Mouse (Mus musculus) heart, embryonic 16.5 days (tissue): ENCODE data around the gene Dll1. TPM values are rescaled to one million over a fixed set of nuclear protein-coding genes. Genes with fewer than 3 reads are reported as not detected.
A peak's percentile ranks its signal among the peaks of the same experiment; 100 is the strongest.

ENCODE experiments used
- ATAC-seq: fragments of 200-750 bp; cut with Nextera tagmentation; replicated peaks from 2 replicates; pipeline ENCODE4 v1.8.0; 2017; ENCODE audit warnings: moderate number of reproducible peaks; ENCODE audit not compliant: insufficient read depth, low FRiP score; ENCODE audit errors: extremely low read depth
- H3K27ac ChIP-seq: fragments of 300-500 bp; sonication (generic); 2 replicates; pipeline ENCODE4 v1.5.1; 2014; ENCODE audit warnings: mild to moderate bottlenecking, low read length, control low read depth, moderate library complexity
- H3K27me3 ChIP-seq: fragments of 300-500 bp; sonication (generic); 2 replicates; pipeline ENCODE4 v1.6.1; 2014; ENCODE audit warnings: low read length, mixed read lengths; ENCODE audit not compliant: control insufficient read depth, insufficient read depth
- H3K36me3 ChIP-seq: fragments of 300-500 bp; sonication (generic); 2 replicates; pipeline ENCODE4 v1.6.1; 2014; ENCODE audit not compliant: control insufficient read depth, insufficient read depth
- H3K4me1 ChIP-seq: fragments of 300-500 bp; sonication (generic); 2 replicates; pipeline ENCODE4 v1.6.1; 2014; ENCODE audit warnings: low read length, mixed read lengths; ENCODE audit not compliant: control insufficient read depth, insufficient read depth
- H3K4me2 ChIP-seq: fragments of 300-500 bp; sonication (generic); 2 replicates; pipeline ENCODE4 v1.6.1; 2014; ENCODE audit warnings: low read depth, mild to moderate bottlenecking, control low read depth, low read length
- H3K4me3 ChIP-seq: fragments of 300-500 bp; sonication (generic); 2 replicates; pipeline ENCODE4 v1.5.1; 2014; ENCODE audit warnings: mild to moderate bottlenecking, control low read depth, low read length
- H3K9ac ChIP-seq: fragments of 300-500 bp; sonication (generic); 2 replicates; pipeline ENCODE4 v1.6.1; 2014; ENCODE audit warnings: low read length, control low read depth
- H3K9me3 ChIP-seq: fragments of 300-500 bp; sonication (generic); replicated peaks from 2 replicates; pipeline ENCODE4 v1.6.1; 2016; ENCODE audit warnings: low read length; ENCODE audit not compliant: control insufficient read depth
- WGBS: fragments of 180-500 bp; shearing (Covaris S2); extraction: QIAGEN DNeasy Blood & Tissue Kit; methylation state at CpG from one replicate; pipeline ENCODE4 v1.1.7; 2014; 5-methylcytosine and 5-hydroxymethylcytosine counted together
- polyA plus RNA-seq: library from polyadenylated mRNA; unstranded; fragments of >200 nt; fragmentation: Nextera tagmentation; extraction: Ambion mirVana; gene quantifications from 2 replicates; pipeline ENCODE4 v1.2.1, GENCODE M21; 2015

Gene Dll1
- polyA plus RNA-seq = 4.3 and 5.6 TPM in 2 replicates

- peak within 1 kb of the TSS; percentile 100 for H3K4me2 ChIP-seq
- H3K27me3 ChIP-seq = peaks cover 70% of the 10 kb centered on the region
- WGBS = 1% methylated on average over 35 of the region's 36 CpGs
- 0 out of 2 replicates have a peak, but pooled peaks have one; percentile 20 for ATAC-seq
- peak within 1 kb of the TSS; percentile 66 for H3K4me3 ChIP-seq
- H3K9me3 ChIP-seq = no peaks in the 10 kb centered on the region
- H3K27ac ChIP-seq = peak within 1 kb of the TSS; percentile 45; the same call in 1 of the 2 replicates
- H3K36me3 ChIP-seq = no peaks in the 10 kb centered on the region
- H3K4me1 ChIP-seq = peaks cover 33% of the 10 kb centered on the region
- peak within 1 kb of the TSS; percentile 75 for H3K9ac ChIP-seq
These were observed at the start of gene Dll1 for GRCm38 (mm10) chr17:15376494-15377181. Dll1 (minus strand) TSS chr17:15376872.

- 81% methylated on average over 3 of the region's 3 CpGs for WGBS
- Histone ChIP-seq H3K9ac (no peak overlapping the region), H3K4me1 (peaks cover 5% of the 10 kb centered on the region; the same call in 1 of the 2 replicates), H3K36me3 (peaks cover 34% of the 10 kb centered on the region), H3K27me3 (no peaks in the 10 kb centered on the region), H3K4me3 (no peak overlapping the region), H3K9me3 (0 out of 2 replicates have a peak, but pooled peaks cover 2% of the 10 kb centered on the region), H3K27ac (no peak overlapping the region), H3K4me2 (no peak overlapping the region)
- ATAC-seq = no peak
These were observed 49.3 kb upstream of the Dll1 start for GRCm38 (mm10) chr17:15425931-15426330.

- Histone ChIP-seq H3K36me3 (peaks cover 44% of the 10 kb centered on the region), H3K27me3 (no peaks in the 10 kb centered on the region), H3K9ac (no peak overlapping the region), H3K4me3 (no peak overlapping the region), H3K9me3 (0 out of 2 replicates have a peak, but pooled peaks cover 2% of the 10 kb centered on the region), H3K4me1 (peaks cover 5% of the 10 kb centered on the region; the same call in 1 of the 2 replicates), H3K4me2 (no peak overlapping the region), H3K27ac (no peak overlapping the region)
- ATAC-seq = no peak
- 49% methylated on average over 8 of the region's 8 CpGs for WGBS
These were observed 46.6 kb upstream of the Dll1 start for GRCm38 (mm10) chr17:15423080-15423765.

GRCm38 (mm10) chr17:15422666-15423065, 46.0 kb upstream of the Dll1 start:
- WGBS = 92% methylated on average over 9 of the region's 9 CpGs
- Histone ChIP-seq H3K4me3 (no peak overlapping the region), H3K27me3 (no peaks in the 10 kb centered on the region), H3K9me3 (0 out of 2 replicates have a peak, but pooled peaks cover 2% of the 10 kb centered on the region), H3K4me2 (no peak overlapping the region), H3K36me3 (peaks cover 47% of the 10 kb centered on the region), H3K27ac (no peak overlapping the region), H3K9ac (no peak overlapping the region), H3K4me1 (peaks cover 5% of the 10 kb centered on the region; the same call in 1 of the 2 replicates)
- ATAC-seq = no peak

GRCm38 (mm10) chr17:15421446-15421845, 44.8 kb upstream of the Dll1 start:
- ATAC-seq = no peak
- H3K27ac ChIP-seq = no peak overlapping the region
- 97% methylated on average over 6 of the region's 6 CpGs for WGBS
- H3K4me1 ChIP-seq = peaks cover 5% of the 10 kb centered on the region; the same call in 1 of the 2 replicates
- no peak overlapping the region for H3K4me3 ChIP-seq
- H3K27me3 ChIP-seq = no peaks in the 10 kb centered on the region
- peaks cover 48% of the 10 kb centered on the region for H3K36me3 ChIP-seq
- H3K9ac ChIP-seq = no peak overlapping the region
- H3K9me3 ChIP-seq = 0 out of 2 replicates have a peak, but pooled peaks cover 2% of the 10 kb centered on the region
- no peak overlapping the region for H3K4me2 ChIP-seq

GRCm38 (mm10) chr17:15420021-15420603, 43.4 kb upstream of the Dll1 start:
- Histone ChIP-seq H3K4me1 (peaks cover 5% of the 10 kb centered on the region; the same call in 1 of the 2 replicates), H3K9me3 (0 out of 2 replicates have a peak, but pooled peaks cover 2% of the 10 kb centered on the region), H3K4me2 (no peak overlapping the region), H3K36me3 (peaks cover 48% of the 10 kb centered on the region), H3K4me3 (no peak overlapping the region), H3K27ac (no peak overlapping the region), H3K27me3 (no peaks in the 10 kb centered on the region), H3K9ac (no peak overlapping the region)
- ATAC-seq = no peak
- 81% methylated on average over 8 of the region's 8 CpGs for WGBS

GRCm38 (mm10) chr17:15419534-15419933, 42.9 kb upstream of the Dll1 start:
- WGBS = 66% methylated on average over 8 of the region's 8 CpGs
- Histone ChIP-seq H3K4me3 (no peak overlapping the region), H3K27me3 (no peaks in the 10 kb centered on the region), H3K36me3 (peaks cover 53% of the 10 kb centered on the region), H3K9me3 (0 out of 2 replicates have a peak, but pooled peaks cover 2% of the 10 kb centered on the region), H3K4me1 (peaks cover 5% of the 10 kb centered on the region; the same call in 1 of the 2 replicates), H3K4me2 (no peak overlapping the region), H3K9ac (no peak overlapping the region), H3K27ac (no peak overlapping the region)
- peak; percentile 75 for ATAC-seq

GRCm38 (mm10) chr17:15416596-15417215, 40.0 kb upstream of the Dll1 start:
- H3K9me3 ChIP-seq = no peaks in the 10 kb centered on the region
- peaks cover 39% of the 10 kb centered on the region for H3K36me3 ChIP-seq
- H3K27me3 ChIP-seq = no peaks in the 10 kb centered on the region
- no peak for ATAC-seq
- H3K4me2 ChIP-seq = no peak overlapping the region
- no peak overlapping the region for H3K4me3 ChIP-seq
- no peak overlapping the region for H3K9ac ChIP-seq
- no peak overlapping the region for H3K27ac ChIP-seq
- WGBS = 88% methylated on average over 12 of the region's 12 CpGs
- H3K4me1 ChIP-seq = no peaks in the 10 kb centered on the region
